Mouse (Mus musculus) frontal cortex, postnatal 36 days (tissue): ENCODE data around the gene Clspn.

Experiments
- DNase-seq, 2 experiments: peaks; one replicate each; pipeline ENCODE4 v3.0.0; 2022; ENCODE audit warnings: low spot score in 2 of 2

Clspn gene

DNA sequence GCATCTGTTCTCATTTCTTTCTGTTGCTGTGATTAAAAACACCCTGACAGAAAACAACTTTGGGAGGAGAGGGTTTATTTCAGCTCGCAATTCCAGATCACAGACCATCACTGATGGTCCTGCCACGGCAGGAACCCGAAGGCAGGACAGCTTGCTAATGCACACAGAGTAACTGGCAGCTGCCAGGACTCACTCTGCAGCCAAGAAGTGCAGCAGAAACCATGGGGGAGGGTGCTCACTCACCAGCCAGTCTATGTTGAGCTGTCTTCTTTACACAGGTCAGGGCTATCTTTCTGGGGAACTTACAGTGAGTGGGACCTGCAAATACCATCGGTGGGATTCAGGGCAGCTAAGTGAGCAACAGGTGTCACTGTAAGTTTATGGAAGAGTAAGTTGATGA is 80.7 kb downstream of the Clspn start:
- DNase-seq: no peak

DNA sequence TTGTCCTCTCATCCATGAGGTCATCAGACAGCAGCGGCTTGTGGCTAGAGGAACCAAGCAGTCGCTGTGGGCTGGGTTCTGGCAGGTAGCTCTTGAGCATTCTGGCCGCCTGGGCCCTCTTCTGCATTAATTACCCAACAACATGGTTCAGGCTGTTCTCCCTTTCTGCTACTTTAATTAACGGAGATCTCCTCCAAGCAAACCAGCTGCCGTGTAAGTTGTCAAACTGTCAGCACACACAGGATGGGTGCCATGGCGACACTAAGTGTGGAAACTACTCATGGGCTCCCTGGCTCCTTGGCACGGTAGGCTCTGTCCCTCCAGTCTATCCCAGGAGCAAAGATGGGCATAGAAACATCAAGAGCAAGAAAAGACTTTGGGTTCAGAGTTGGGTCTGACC is 82.6 kb downstream of the Clspn start:
- DNase-seq: no peak

- DNase-seq: peak; percentile 49 to 54
Observed at GRCm38 (mm10) chr4:126641901-126642300, 85.2 kb downstream of the Clspn start.
